Mouse (Mus musculus): Measurements from ENCODE around the gene Actl7a.

DNA sequence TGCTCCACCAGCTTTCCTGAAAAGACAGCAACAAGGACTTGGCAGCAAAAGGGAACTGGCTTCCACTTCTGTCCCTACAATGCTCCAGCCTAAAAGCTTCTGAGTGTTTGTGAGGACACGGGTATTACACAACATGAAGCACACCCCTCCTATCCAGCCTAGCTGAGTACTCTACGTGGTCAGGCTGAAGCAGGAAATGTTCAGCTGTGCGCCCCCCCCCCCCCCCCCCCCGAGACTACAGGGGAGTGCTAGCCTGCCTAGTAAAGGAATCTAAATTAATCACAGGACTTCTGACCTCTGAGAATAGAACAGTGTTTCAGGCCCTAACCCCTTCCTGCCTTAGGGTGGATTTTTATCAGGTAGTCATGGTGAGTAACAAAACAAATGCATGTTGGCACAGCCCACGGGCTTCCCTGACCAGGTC, 24.7 kb downstream of the Actl7a start:
- no peak for TF ChIP-seq CTCF (IDR thresholded peaks at IDR 0.05; ENCODE audit: low read depth)
- TF ChIP-seq EP300 (IDR thresholded peaks at IDR 0.05; ENCODE audit: low read depth) = no peak

All from liver, postnatal 0 days (tissue).